Mouse (Mus musculus) T-cell, adult 2 months (primary cell): ENCODE measurements around the gene Neurl4.
"Not testable (repeated sequence)": the region's sequence is repeated elsewhere in the genome, so short reads cannot be mapped to it uniquely, and the experiment has no call there.

ENCODE experiments used
- DNase-seq: peaks from one replicate; pipeline ENCODE4 v3.0.0; 2022; ENCODE audit warnings: low spot score

Gene Neurl4

GRCm38 (mm10) chr11:69953267-69953915 is 52.5 kb downstream of the Neurl4 start:
- no peak for DNase-seq

GRCm38 (mm10) chr11:69955618-69956017 is 54.7 kb downstream of the Neurl4 start:
- DNase-seq, result not testable (repeated sequence)

DNA sequence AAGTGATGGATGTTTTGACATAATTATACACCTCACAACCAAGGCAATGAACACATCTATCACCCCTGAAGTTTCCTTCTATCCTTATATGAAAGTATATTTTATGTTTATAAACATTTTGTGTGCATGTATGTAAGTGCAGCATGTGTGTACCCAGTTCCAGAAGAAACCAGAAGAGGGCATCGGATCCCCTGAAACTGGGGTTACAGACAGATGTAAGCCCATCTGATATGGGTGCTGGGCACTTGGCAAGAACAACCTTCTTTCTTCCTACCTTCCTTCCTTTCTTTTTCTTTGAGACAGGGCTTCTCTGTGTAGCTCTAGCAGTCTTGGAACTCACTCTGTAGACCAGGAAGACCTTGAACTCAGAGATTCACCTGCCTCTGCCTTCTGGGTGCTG is 55.3 kb downstream of the Neurl4 start:
- DNase-seq, result no peak

DNA sequence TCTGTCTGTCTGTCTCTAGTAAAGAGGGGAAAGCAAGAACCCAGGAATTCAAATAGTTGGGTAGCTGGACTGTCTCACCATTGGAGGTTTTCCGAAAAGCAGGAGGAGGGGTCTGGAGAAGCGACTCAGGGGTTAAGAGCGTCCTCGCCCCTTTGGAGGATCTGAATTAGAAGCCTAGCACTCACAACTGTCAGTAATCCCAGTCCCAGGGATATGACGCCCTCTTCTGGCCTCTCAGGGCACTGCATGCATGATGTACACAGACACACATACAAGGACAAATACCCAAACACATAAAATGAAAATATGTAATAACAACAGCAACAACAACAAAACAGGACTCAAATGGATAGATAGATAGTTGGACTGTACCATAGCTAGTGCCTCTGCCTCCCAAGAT is 59.7 kb downstream of the Neurl4 start:
- no peak for DNase-seq

GRCm38 (mm10) chr11:69961841-69962240 is 61.0 kb downstream of the Neurl4 start:
- no peak for DNase-seq
